Mouse (Mus musculus): ENCODE measurements around the gene Tnpo2. TPM values are rescaled to one million over a fixed set of nuclear protein-coding genes. Genes with fewer than 3 reads are reported as not detected.

The Tnpo2 gene
- polyA plus RNA-seq, 1 experiment from 2014 or later, result 29.0 TPM

- no peak for DNase-seq (ENCODE audit: low spot score)
Observed at GRCm38 (mm10) chr8:85100076-85100665, 63.5 kb downstream of the Tnpo2 start.

Small RNA genes lying within 50 kb of the gene (microRNA-seq; reads per million reads assigned to microRNA genes)
- not detected for gene Mir7070 (ENCODE audit: borderline number of aligned reads)

Other genes starting within 250 kb of the Tnpo2 start
- gene Nfix, start 236.6 kb upstream of the Tnpo2 start, polyA plus RNA-seq (2015; fragmentation: Nextera tagmentation; extraction: Ambion mirVana), result 7.2 and 11.7 TPM in 2 replicates
- 4.0 and 4.4 TPM in 2 replicates for gene Dand5, start 214.1 kb upstream of the Tnpo2 start, polyA plus RNA-seq (2015; fragmentation: Nextera tagmentation; extraction: Ambion mirVana)
- 56.4 and 57.4 TPM in 2 replicates for gene Gadd45gip1, start 205.4 kb upstream of the Tnpo2 start, polyA plus RNA-seq (2015; fragmentation: Nextera tagmentation; extraction: Ambion mirVana)
- 120 and 141 TPM in 2 replicates for gene Rad23a, start 196.2 kb upstream of the Tnpo2 start, polyA plus RNA-seq (2015; fragmentation: Nextera tagmentation; extraction: Ambion mirVana)
- gene Calr, start 190.0 kb upstream of the Tnpo2 start, polyA plus RNA-seq (2015; fragmentation: Nextera tagmentation; extraction: Ambion mirVana), result 383 and 479 TPM in 2 replicates
- 92.4 and 93.1 TPM in 2 replicates for gene Farsa, start 179.9 kb upstream of the Tnpo2 start, polyA plus RNA-seq (2015; fragmentation: Nextera tagmentation; extraction: Ambion mirVana)
- gene Syce2, start 164.8 kb upstream of the Tnpo2 start, polyA plus RNA-seq (2015; fragmentation: Nextera tagmentation; extraction: Ambion mirVana), result 104 and 110 TPM in 2 replicates
- 27.1 and 29.1 TPM in 2 replicates for gene Gcdh, start 143.0 kb upstream of the Tnpo2 start, polyA plus RNA-seq (2015; fragmentation: Nextera tagmentation; extraction: Ambion mirVana)
- 0.37 and 0.43 TPM in 2 replicates for gene Klf1, start 135.0 kb upstream of the Tnpo2 start, polyA plus RNA-seq (2015; fragmentation: Nextera tagmentation; extraction: Ambion mirVana)
- 12.8 and 12.9 TPM in 2 replicates for gene Dnase2a, start 128.4 kb upstream of the Tnpo2 start, polyA plus RNA-seq (2015; fragmentation: Nextera tagmentation; extraction: Ambion mirVana)
- gene Mast1, start 99.6 kb upstream of the Tnpo2 start, polyA plus RNA-seq (2015; fragmentation: Nextera tagmentation; extraction: Ambion mirVana), result 0.08 and 0.22 TPM in 2 replicates
- gene Rtbdn, start 89.9 kb upstream of the Tnpo2 start, polyA plus RNA-seq (2015; fragmentation: Nextera tagmentation; extraction: Ambion mirVana), result 0.10 and 0.23 TPM in 2 replicates
- not detected in 2 replicates for gene Gm49661, start 67.5 kb upstream of the Tnpo2 start, polyA plus RNA-seq (2015; fragmentation: Nextera tagmentation; extraction: Ambion mirVana)
- gene Prdx2, start 67.3 kb upstream of the Tnpo2 start, polyA plus RNA-seq (2015; fragmentation: Nextera tagmentation; extraction: Ambion mirVana), result 450 and 476 TPM in 2 replicates
- gene Rnaseh2a, start 67.1 kb upstream of the Tnpo2 start, polyA plus RNA-seq (2015; fragmentation: Nextera tagmentation; extraction: Ambion mirVana), result 150 TPM in 2 replicates
- gene Junb, start 58.2 kb upstream of the Tnpo2 start, polyA plus RNA-seq (2015; fragmentation: Nextera tagmentation; extraction: Ambion mirVana), result 71.2 and 71.6 TPM in 2 replicates
- 14.9 and 16.0 TPM in 2 replicates for gene Hook2, start 46.3 kb upstream of the Tnpo2 start, polyA plus RNA-seq (2015; fragmentation: Nextera tagmentation; extraction: Ambion mirVana)
- gene Best2, start 22.4 kb upstream of the Tnpo2 start, polyA plus RNA-seq (2015; fragmentation: Nextera tagmentation; extraction: Ambion mirVana), result 0.12 TPM in 1 of 2 replicates, not detected in the other
- 90.7 and 95.8 TPM in 2 replicates for gene Asna1, start 11.6 kb upstream of the Tnpo2 start, polyA plus RNA-seq (2015; fragmentation: Nextera tagmentation; extraction: Ambion mirVana)
- gene Trir, start 10.1 kb upstream of the Tnpo2 start, polyA plus RNA-seq (2015; fragmentation: Nextera tagmentation; extraction: Ambion mirVana), result 172 and 191 TPM in 2 replicates
- gene Fbxw9, start 23.1 kb downstream of the Tnpo2 start, polyA plus RNA-seq (2015; fragmentation: Nextera tagmentation; extraction: Ambion mirVana), result 15.0 and 18.0 TPM in 2 replicates
- gene Gm5741, start 31.1 kb downstream of the Tnpo2 start, polyA plus RNA-seq (2015; fragmentation: Nextera tagmentation; extraction: Ambion mirVana), result not detected in 2 replicates
- 78.0 and 80.5 TPM in 2 replicates for gene Dhps, start 34.8 kb downstream of the Tnpo2 start, polyA plus RNA-seq (2015; fragmentation: Nextera tagmentation; extraction: Ambion mirVana)
- gene Wdr83os, start 43.8 kb downstream of the Tnpo2 start, polyA plus RNA-seq (2015; fragmentation: Nextera tagmentation; extraction: Ambion mirVana), result 142 and 149 TPM in 2 replicates
- gene Wdr83, start 44.4 kb downstream of the Tnpo2 start, polyA plus RNA-seq (2015; fragmentation: Nextera tagmentation; extraction: Ambion mirVana), result 53.4 and 54.2 TPM in 2 replicates
- 64.0 and 68.4 TPM in 2 replicates for gene Man2b1, start 46.4 kb downstream of the Tnpo2 start, polyA plus RNA-seq (2015; fragmentation: Nextera tagmentation; extraction: Ambion mirVana)
- gene Zfp791, start 86.2 kb downstream of the Tnpo2 start, polyA plus RNA-seq (2015; fragmentation: Nextera tagmentation; extraction: Ambion mirVana), result 0.50 and 0.53 TPM in 2 replicates
- 0.05 TPM in 1 of 2 replicates, not detected in the other for gene Cks1brt, start 115.0 kb downstream of the Tnpo2 start, polyA plus RNA-seq (2015; fragmentation: Nextera tagmentation; extraction: Ambion mirVana)
- gene Olfr371, start 189.1 kb downstream of the Tnpo2 start, polyA plus RNA-seq (2015; fragmentation: Nextera tagmentation; extraction: Ambion mirVana), result not detected in 2 replicates

Data from thymus, postnatal 0 days (tissue).